Mouse (Mus musculus): ENCODE data around the gene Rtel1.

DNA sequence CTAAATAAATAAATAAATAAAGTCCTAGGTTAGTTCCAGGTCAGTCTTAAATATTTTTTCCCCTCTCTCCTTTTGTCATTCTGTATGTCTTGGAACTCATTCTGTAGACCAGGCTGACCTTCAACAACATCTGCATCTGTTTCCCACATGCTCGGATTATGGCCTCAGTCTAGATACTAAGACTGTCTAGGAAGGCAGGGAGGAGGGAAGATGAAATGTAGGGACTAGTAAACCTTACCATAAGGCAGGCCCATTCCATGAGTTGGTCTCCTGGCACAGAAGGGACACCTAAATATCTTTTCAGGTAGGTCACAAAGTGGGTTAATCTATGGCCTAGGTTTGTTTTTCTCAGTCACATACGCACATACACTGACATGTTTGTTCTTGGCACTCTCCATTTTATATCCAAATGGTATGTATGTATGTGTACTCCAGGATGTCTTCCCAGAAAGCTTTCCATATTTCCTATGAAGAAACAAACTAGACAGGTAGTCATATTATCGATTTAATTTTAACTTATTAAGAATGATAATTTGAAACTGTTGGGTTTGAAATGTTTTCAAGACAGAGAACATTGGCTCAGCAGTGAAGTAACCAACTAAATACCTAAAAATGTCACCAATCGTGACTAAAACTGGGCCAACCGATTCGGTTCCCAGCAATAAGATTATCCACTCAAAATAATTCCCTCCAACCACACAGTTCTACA is 32.8 kb upstream of the Rtel1 start:
- TF ChIP-seq CTCF (IDR thresholded peaks at IDR 0.05): no peak
- no peak for TF ChIP-seq EP300 (IDR thresholded peaks at IDR 0.05)
